Mouse (Mus musculus): Measurements from ENCODE around the gene Dis3l.

Gene Dis3l

DNA sequence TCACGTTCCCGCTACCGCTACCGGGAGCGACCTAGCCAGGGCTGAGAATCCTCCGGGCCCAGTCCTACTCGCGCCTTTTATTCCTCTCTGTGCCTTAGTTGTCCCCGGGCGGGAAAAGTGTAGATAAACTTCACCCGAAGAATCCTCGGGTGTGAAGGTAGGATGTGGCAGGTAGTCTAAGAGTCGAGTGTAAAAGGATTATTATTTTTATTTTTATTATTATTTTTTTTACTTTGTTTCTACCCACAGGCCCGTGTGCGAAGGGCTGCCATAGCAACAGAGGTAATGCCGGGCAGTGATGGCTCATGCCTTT is at the start of gene Dis3l:
TSS of gene Dis3l (minus strand) at position 35 of the 313 bp plus-strand sequence.
- no peak for DNase-seq (ENCODE audit: low spot score in 2 of 2)

DNA sequence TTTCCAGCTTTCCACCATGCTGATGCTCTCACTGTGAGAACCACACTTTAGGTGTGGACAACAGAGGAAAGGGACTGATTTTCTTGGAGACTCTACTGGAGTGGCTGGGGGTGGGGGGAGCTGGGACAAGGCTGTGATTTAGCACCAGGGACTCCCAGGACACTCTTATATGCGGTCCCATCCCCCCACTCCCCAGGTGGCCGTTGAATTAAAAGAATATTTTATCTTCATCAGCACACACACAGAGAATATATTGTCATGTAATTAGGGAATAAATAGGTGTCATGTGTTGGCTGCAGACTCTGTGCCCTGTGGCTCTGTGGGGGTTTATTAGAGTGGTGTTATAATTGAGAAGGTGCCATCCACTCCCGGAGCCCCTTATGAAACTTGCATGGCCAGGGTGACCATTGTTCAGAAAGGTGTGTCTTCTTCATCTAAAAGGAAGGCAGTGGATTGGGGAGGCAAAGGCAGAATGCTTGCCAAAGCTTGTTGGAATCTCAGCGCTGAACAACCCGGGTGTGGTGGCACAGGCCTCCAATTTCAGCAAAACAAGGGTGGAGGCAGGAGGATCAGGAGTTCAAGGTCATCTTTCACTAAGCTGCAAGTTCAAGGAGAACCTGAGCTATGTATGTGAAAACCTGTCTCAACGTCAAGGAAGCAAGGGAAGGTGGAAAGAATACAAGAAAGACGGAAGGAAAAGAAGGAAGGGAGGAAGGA is 48.6 kb upstream of the Dis3l start:
- DNase-seq (ENCODE audit: low spot score in 2 of 2): no peak

DNA sequence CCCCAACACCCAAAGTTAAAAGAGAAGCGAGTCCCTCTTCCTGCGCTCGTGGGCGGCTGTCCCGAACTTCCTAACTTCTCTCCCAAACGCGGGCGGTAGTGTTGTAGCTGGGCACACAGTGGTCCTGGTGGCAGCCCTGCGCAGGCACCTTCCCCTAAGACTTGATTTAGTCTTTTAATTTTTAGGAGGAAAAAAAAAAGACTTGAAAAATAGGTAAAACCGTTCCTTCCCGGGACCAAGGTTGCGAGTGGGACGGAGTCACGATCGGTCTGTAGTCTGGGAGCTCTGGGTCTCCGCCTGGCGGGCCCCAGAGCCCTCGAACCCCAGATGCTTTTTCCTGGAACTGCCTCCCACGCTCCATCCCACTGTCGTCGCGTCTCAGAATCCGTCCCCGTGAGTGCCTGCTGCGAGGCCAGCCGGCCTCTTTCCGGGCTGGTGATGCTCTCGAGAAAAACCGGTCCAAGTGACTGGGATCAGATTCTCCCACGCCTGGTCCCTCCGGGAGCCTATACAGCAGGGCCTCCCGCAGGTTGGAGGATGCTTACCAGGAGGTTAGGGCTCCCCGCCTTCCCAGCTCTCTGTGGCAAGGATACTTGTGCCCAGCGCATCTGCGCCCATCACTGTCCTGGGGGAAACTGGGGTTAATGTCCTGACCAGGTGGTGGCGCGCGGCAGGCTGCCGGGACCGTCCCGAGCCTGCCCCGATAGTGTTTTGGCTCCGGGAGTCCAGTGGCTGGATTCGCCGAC is 45.6 kb upstream of the Dis3l start:
- DNase-seq (ENCODE audit: low spot score in 2 of 2): peak; percentile 47 to 52

DNA sequence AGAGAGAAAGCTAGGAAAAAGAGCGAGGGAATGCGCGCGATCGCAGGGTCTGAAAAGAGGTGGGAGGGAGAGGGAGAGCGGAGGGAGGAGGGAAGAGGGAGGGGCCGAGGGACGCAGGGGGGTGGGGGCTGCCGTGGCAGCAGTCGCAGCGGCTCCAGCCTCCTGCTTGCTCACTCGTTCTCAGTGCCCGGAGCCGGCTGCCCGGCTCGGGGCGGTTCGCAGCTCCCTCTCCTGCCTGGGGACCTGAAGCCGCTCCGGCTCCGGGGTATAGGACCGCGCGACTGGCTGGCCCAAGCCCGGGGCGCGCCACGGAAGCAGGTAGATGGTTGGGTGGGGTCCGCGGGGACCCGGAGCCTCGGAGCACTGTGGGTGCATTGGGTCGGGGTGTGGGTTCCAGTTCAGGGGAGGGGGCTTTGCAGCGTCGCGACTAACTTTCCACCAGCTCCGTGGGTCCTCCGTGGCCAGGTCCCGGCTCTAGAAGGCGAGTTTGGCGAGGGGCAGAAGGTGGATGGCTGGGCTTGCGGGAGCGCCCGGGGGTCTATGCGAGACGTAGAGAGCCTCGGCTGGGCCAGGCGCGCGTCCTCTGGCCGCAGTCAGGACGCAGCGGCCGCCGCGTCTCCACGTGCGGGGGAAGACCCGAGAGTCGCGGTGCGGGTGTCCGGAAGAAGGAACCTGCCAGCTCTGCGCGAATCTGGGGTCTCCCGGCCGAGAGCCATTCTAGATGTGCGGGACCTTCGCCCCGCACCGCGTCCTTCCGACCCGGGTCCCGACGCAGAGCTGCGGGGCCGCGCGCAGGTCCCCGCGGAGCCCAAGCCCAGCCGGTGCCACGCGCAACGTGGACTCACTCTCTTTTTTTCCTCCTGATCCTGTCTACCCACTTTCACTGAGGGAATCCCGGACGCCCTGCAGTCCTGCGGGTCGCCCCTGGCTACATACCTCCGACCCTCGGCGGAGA is 44.7 kb upstream of the Dis3l start, which contains the start of gene Megf11:
TSS of gene Megf11 (plus strand) at position 116 of the 955 bp plus-strand sequence.
- peak; percentile 24 to 39 for DNase-seq (ENCODE audit: low spot score in 2 of 2)

DNA sequence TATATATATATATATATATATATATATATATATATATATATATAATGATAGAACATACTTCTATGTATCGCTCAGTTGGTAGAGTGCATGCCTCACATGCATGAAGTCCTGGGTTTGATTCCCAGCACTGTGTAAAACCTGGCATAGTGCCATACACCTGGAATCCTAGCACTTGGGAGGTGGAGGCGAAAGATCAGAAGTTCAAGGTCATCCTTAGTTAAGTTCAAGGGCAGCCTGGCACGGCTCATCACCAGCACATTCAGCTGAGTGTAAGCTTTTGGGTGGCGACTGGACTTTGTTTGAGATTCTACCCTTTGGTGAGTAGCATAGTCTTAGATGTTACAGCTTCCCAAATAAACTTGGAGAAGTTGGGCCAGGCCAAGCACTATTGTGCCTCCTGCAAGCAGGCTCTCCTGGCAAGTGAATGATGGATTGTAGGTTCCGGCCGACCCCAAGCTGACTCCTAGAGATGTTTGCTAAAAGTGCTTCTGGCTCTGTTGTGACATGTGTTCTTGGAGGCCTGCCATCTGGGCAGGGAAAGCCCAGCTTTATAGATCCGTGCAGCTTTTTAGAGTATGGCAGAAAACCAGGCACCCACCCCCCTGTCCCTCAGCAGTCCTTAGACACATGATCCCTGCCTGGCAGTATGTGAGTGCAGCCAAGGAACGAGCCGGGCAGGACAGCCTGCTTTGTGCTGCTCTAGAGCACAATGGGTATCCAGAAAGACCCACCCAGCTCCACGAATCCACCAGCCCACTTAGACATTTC is 42.1 kb upstream of the Dis3l start:
- no peak for DNase-seq (ENCODE audit: low spot score in 2 of 2)

DNA sequence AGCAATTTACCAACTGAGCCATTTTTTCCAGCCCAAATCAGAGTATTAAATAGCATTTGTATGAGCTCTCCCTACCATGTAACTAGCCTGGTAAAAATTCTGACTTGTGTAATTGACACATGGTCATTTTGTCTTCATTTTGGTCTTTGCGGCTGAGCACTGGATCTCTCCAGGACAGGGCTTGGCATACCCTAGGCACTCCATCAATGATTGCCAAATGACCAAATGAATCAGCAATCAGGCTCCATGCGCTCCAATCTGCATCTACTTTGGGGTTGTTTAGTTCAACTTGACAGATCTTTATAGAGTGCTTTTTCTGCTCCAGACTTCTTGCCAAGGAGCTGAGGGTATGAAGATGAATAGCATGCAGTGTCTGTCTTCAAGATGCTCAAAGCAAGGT is 35.3 kb upstream of the Dis3l start:
- DNase-seq (ENCODE audit: low spot score in 2 of 2): no peak

DNA sequence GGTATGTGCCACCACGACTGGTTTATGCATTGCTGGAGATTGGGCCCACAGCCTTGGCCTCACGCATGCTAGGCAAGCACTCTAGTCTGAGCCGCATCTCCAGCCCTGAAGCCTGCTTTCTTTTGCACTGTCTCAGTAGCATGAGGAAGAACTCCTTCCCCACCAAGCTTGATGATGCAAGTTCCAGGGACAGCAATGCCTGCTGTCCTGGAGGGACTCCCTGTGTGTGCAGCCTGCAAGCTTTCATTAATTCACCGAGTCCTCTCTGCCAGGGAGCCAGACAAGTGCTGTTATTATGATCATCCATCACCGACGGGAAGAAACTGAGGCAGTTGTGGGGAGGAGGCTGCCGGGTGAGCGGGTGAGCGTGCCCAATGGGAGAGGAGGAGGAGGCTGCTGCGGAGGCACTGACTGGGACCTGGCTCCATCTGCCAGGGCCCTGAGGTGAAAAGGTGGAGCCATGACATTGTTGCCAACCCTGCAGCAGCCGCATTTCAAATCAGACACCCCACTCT is 30.3 kb upstream of the Dis3l start:
- DNase-seq (ENCODE audit: low spot score in 2 of 2): no peak

DNA sequence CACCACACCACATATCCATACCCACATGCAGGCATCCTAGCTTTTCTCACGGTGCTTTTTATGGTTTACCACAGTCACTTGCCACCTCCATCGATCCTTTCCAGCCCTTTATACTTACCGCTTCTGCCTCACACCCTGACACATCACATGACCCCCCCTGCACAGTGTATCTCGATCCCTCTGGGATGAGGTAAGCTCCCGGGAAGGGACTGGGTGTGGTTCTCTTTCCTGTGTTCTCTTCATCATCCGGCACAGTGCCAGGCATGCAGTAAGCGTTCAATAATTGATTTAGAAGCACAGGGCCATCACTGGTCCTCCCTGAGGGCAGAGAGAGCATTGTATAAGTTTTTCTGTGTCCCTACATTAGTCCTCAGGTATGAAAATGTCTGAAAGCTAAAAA is 28.8 kb upstream of the Dis3l start:
- no peak for DNase-seq (ENCODE audit: low spot score in 2 of 2)

DNA sequence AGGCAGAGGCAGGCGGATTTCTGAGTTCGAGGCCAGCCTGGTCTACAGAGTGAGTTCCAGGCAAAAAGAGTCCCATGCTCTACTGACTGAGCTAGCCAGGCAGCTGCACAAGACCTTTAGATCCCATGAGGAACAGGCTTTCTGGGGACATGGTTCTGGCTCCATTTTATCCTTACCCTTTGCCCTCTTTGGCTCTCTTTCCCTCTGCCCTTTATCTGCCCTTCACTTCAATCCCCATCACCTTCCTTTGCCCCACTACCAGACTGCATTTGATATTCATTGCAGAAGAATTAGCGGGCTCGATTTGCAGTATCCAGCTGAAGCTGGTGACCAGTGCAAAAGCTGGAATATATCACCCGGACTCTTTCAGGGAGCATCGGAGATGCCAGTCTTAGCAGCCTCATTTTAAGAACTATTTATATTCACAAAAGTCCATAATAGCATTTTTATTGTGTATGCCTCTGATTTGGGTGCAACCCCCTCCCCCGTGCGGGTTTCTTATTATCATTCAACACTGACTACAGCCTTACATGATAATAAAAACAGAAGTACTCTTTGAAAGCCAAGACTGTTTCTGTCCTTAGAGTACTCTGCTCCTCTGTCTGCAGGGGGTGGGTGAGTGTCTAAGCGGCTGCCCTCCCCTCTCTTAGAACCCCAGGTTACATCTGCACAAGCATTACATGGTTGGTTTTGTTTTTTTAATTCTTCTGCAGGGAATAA is 20.3 kb upstream of the Dis3l start:
- DNase-seq (ENCODE audit: low spot score in 2 of 2): no peak

DNA sequence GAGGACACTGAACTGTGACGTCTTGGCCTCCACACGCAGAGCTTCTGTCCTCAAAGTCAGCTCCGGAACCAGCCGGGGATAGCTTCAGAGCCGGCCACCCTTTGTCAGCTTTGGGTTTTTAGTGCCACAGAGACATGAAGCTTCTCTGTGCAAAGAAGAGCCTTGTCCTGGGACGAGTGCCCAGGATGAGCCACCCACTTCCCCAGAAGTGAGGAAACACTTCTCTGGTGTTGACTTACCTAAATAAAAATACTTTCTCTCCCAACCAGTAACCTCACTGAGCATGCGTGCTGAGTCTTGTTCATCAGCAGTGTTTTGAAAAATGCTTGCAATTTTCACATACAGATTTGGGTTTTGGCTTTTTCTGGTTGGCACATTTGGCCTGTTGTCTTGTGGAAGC is 14.5 kb upstream of the Dis3l start:
- DNase-seq (ENCODE audit: low spot score in 2 of 2): peak; percentile 30 to 40

DNA sequence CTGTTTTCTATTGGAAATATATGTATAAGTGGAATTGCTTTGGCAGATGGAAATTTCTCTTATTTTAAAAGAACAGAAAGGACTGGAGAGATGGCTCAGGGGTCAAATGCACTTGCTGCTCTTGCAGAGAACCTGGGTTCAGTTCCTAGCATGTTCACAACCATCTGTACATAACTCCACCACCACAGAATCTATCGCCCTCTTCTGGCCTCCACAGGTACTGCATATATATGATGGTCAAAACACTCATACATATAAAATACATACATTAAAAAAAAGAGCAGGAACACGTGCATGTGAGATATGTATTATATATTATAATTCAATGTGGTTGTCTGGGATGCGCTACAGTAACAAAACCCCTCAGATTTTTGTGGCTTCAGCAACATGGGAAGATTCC is 10.1 kb upstream of the Dis3l start:
- no peak for DNase-seq (ENCODE audit: low spot score in 2 of 2)

DNA sequence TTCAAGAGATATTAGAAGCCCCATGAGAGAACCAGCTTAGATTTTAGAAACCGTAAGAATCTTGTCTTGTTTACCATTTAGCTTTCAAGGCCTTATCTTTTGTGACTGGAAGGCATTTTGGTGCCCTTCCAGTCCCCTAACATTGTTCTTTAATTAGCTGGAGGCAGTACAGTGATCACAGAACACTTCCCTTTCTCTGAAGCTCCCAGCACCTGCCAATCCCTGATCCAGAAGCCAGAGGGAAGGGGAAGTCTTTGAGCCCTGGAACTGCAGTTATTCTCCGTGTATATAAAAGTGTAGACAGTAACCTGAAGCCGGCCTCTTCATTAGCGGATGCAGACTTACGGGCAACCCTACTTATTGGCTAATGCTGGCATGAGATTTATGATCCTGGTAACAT is 8.4 kb upstream of the Dis3l start:
- no peak for DNase-seq (ENCODE audit: low spot score in 2 of 2)

DNA sequence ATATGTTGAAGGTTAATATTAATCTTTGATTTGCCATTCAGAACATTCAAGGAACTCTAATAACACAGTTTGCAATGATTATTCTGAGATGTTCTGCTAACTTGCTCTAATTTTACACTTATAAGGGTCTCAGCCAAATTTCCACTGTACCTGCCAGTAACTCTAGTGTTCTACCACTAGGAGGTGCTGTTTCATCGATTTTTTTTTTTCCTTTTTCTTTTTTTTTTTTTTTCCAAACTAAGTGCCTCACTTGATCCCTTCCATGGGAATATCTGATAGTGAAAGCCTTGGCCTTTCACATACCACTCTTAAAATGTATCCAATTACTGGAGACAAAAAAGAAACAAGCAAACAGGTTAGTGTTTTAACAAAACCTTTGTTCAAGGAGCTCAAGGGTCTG is 6.3 kb upstream of the Dis3l start:
- DNase-seq (ENCODE audit: low spot score in 2 of 2): no peak

DNA sequence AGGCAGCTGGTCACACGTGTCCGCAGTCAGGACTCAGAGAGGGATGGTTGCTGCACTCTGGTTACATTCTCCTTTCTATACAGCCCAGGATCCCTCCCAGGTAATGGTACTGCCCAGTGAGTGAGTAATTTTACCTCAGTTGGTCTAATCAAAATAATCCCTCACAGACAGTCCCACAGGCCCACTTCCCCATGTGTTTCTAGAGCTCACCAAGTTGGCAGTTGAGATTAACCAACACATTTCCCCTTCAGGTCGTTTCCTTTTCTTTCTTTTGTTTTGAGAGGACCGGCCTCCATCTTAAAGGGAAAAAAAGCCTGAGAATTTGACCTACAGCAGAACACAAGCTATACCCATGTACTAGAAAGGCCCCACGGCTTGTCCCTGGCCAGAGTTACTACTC is 4.8 kb upstream of the Dis3l start:
- DNase-seq (ENCODE audit: low spot score in 2 of 2): no peak

DNA sequence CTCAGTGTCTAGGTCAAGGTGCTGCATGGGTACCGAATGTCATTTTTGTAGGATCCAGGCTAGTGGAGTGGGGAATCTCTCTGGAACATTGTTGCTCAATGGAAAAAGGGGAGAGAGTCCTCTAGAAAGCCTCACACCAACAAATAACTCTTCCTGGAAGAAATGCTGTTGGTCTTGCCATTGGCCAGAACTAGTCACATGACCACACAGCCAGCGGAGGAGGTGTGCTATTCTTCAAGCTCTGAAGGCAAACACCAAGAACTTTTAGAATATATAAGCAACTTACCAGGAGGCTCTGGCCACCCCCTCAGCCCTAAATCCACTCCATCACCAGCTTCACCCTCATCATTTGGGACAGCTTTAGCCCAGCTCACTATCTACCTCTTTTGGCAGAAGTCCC is 2.6 kb upstream of the Dis3l start:
- DNase-seq (ENCODE audit: low spot score in 2 of 2): no peak

DNA sequence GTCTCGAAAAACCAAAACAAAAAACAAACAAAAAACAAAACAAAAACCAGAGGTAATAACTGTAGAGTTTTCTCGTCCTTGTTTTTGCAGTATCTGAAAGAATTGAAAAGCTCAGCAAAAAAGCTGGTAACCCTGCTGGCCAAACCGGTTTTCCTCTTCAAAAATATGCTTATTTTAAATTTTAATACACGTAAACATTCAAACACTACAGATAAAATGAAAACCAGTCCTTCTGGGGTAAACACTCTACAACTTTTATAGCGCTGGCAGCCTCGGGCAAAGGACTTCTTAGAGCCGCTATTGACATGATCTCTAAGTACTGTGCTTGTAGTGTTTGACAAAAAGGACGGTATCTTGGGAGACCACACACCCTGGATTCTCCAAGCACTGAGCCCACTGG is 583 bp upstream of the Dis3l start:
- no peak for DNase-seq (ENCODE audit: low spot score in 2 of 2)

DNA sequence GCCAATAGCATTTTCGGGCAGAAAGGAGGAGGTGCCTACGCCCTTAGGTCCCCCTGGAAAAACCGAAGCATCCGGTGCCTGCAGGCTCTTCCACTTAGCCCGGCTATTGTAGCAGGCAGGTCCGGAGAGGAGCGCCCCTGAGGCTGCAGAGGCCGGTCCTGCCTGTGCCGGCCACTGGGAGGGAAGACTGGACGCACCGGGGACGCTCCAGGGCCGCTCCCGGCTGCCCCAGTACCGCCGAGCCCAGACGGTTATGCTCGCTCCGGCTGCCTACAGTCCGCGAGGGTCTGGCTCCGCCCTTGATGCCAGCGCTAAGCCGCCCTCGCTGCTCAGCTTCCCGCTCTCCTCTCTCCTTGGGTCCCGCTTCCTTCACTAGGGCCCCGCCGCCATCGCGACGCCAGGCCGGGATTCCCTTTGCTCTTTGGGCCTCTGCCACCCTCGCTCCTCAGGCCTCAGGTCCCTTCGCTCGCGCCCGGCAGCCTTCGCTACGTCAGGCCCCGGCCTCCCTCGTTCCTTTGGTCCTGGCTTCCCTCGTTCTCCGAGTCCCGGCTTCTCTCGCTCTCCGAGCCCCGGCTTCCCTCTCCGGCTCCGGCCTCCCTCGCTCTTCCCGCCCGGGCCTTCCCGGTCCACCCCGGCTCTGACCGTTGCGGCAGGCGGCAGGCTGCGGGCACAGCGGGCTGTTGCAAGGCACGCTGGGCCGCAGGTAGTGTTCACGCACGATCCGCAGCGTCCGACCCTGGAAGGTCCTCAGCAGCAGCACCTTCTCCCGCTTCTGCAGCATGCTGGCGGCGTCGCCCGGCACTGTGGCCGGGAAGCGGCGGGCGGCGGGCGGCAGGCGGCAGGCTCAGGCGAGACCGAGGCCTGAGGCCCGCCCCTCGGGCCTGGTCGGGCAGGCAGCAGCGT is 486 bp downstream of the Dis3l start:
- DNase-seq (ENCODE audit: low spot score in 2 of 2): peak; percentile 68 to 72

DNA sequence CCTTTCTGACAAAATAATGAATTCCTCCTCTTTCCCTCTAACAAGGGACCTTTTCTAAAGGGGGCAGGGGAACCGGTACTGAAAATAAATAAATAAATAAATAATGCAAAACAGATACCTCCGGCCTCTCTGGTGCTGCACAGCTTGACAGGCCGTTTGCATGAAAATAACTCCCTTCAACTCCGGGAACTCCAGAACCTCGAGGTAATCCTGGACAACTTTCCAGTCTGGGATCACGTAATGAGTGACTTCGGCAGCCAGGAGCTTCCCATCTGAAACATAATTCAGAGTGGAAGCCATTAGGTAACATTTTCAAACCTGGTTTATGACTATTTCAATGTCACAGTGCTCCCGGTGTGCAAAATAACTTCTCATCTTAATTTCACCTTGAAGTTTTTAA is 1.7 kb downstream of the Dis3l start:
- peak in 1 of 2 experiments; percentile 10 for DNase-seq (ENCODE audit: low spot score in 2 of 2)

DNA sequence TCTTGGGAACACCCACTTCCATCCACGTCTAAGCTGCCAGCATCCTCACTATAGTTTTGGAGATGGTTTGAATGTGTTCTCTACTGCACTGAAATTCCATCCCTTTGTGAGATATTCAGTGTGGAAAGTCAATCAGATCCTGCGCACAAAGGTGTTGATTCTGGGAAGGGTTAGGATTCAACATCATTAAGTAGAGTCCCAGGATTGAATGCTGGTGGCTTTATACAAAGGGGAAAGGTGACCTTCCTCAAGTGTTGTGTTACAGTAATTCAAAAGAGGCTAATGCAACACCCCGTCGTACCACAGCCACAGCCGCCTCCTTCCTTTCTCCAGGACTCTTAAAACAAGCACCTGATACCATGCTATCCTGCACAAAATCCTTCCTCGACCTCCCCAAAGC is 5.3 kb downstream of the Dis3l start:
- DNase-seq (ENCODE audit: low spot score in 2 of 2): no peak

DNA sequence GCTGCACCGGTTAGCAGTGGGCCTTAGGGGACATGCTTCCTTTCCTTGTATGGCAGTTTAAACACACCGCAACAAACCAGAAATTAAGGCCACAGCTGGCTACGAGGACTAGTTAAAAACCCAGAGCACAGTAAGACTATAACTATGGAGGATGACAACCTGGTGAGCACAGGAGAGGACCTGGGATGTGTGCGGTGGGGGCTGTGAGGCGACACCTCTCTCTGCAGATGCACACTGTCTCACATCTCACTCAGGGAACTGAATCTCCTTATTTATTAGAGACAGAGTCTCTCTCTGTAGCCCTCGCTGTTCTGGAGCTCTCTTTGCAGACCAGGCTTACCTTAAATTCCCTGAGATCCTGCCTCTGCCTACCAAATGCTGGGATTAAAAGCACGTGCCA is 17.1 kb downstream of the Dis3l start:
- no peak for DNase-seq (ENCODE audit: low spot score in 2 of 2)

Measured in right cerebral cortex, adult 2 months (tissue).